ENCODE assay signal across 8 mouse cellular contexts in the genomic region with DNA sequence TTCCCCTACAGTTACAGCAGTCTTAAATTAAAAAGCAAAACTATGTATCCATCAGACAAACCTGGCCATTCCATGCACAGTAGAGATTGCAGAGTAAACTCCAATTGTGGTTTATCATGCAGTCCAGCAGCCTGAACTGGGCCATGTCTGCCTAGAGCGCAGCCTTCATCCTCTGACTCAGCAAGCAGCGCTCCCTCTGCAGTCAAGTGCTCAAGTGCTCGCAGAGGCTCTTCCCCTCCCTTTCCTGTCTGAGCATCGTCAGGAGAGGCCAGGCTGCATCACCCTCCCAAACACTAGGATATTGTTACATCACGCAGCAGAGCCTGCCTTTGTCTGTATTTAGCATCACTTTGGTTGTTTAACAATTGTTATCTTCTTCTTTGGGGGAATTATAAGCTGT. TPM values are rescaled to one million over a fixed set of nuclear protein-coding genes. Genes with fewer than 3 reads are reported as not detected.
DNase-seq lines count a peak whose midpoint lies in the region; ATAC-seq and TF ChIP-seq lines count a peak whose summit lies in the region.

No protein-coding gene starts in this region.

- H3K4me2 ChIP-seq in stomach, postnatal 0 days (replicated peaks; ENCODE audit: low read depth) = no peak overlapping the region

- H3K36me3 ChIP-seq in stomach, postnatal 0 days (ENCODE audit: control insufficient read depth, insufficient read depth, low read length) = no peaks in the 10 kb centered on the region

- TF ChIP-seq EP300 in stomach, postnatal 0 days (optimal IDR thresholded peaks at IDR 0.05) = no peak

- WGBS in stomach, postnatal 0 days = 10% methylated on average over 5 of the region's 5 CpGs

- peak; percentile 31 to 59 for DNase-seq in layer of hippocampus, adult 18-20 months (ENCODE audit: low spot score in 2 of 2)
- DNase-seq in layer of hippocampus, postnatal 14 days (ENCODE audit: low spot score in 2 of 2) = no peak
- DNase-seq in ZHBTc4 (ENCODE audit: low read depth, low spot score) = peak; percentile 51
- DNase-seq in embryo, embryonic 11 days = peak; percentile 73
- peak; percentile 31 for DNase-seq in heart, postnatal 4 days
- peak; percentile 24 for DNase-seq in lung, postnatal 10 days
- no peak for DNase-seq in stomach, postnatal 0 days (ENCODE audit: low spot score)

- no peak overlapping the region for H3K4me3 ChIP-seq in stomach, postnatal 0 days (ENCODE audit: low read depth, low read length)

- no peak overlapping the region for H3K9ac ChIP-seq in stomach, postnatal 0 days (ENCODE audit: low read length)

- H3K4me1 ChIP-seq in stomach, postnatal 0 days (replicated peaks; ENCODE audit: control insufficient read depth, insufficient read depth) = no peaks in the 10 kb centered on the region

- H3K27ac ChIP-seq in stomach, postnatal 0 days (replicated peaks) = no peak overlapping the region

- no peaks in the 10 kb centered on the region for H3K9me3 ChIP-seq in stomach, postnatal 0 days (ENCODE audit: control insufficient read depth, low read length)

- no peaks in the 10 kb centered on the region for H3K27me3 ChIP-seq in stomach, postnatal 0 days (ENCODE audit: control insufficient read depth, insufficient read depth, low read length)

- TF ChIP-seq CTCF in stomach, postnatal 0 days (IDR thresholded peaks at IDR 0.05; ENCODE audit: low read depth) = peak; percentile 39

- ATAC-seq in stomach, postnatal 0 days (ENCODE audit: low FRiP score, low TSS enrichment) = peak; percentile 65; the same call in 1 of the 2 replicates
- no peak for ATAC-seq in CD4-positive, CD25-positive, alpha-beta regulatory T cell, adult 4 months

RNA-seq across cellular contexts. Expression of a gene that starts 25.5 kb away (rescaled TPM):
- 100 to 1,000 TPM; 320 to 367 TPM for total RNA-seq in layer of hippocampus, adult 18-20 months (2021)
- total RNA-seq in layer of hippocampus, postnatal 14 days (2021) = 100 to 1,000 TPM; 327 to 359 TPM
- 100 to 1,000 TPM; 138 to 140 TPM for total RNA-seq in heart, postnatal 4 days (2021)
- polyA plus RNA-seq in stomach, postnatal 0 days (2015; fragmentation: Nextera tagmentation; extraction: Ambion mirVana) = 5.2 and 5.5 TPM in 2 replicates
- 1 to 10 TPM; 1.3 to 1.7 TPM for polyA plus RNA-seq in CD4-positive, CD25-positive, alpha-beta regulatory T cell, adult 4 months (2017; shearing (Covaris generic))

Comparison
In these comparisons a context has a peak if more than half of its experiments do, and no peak if none do; other contexts are left out.
1. DNase-seq: peak in layer of hippocampus, adult 18-20 months (2 of 2), ZHBTc4 (single experiment), embryo, embryonic 11 days (single experiment), heart, postnatal 4 days (single experiment) and lung, postnatal 10 days (single experiment); none in layer of hippocampus, postnatal 14 days (0 of 2) and stomach, postnatal 0 days (single experiment).